Mouse (Mus musculus): ENCODE measurements around the gene Sun1. TPM values are rescaled to one million over a fixed set of nuclear protein-coding genes. Genes with fewer than 3 reads are reported as not detected.

Gene Sun1
- total RNA-seq (2012; rRNA removed) (71.1 and 71.3 TPM in 2 replicates), polyA plus RNA-seq (2012; ENCODE audit: insufficient read depth in 1 of 2, insufficient read length in 2 of 2, low read depth in 1 of 2, low replicate concordance in 2 of 2, missing spikeins in 1 of 2) (10 to 100 TPM in 1 of 2 experiments, not detected in 1; 79.0 TPM)

DNA sequence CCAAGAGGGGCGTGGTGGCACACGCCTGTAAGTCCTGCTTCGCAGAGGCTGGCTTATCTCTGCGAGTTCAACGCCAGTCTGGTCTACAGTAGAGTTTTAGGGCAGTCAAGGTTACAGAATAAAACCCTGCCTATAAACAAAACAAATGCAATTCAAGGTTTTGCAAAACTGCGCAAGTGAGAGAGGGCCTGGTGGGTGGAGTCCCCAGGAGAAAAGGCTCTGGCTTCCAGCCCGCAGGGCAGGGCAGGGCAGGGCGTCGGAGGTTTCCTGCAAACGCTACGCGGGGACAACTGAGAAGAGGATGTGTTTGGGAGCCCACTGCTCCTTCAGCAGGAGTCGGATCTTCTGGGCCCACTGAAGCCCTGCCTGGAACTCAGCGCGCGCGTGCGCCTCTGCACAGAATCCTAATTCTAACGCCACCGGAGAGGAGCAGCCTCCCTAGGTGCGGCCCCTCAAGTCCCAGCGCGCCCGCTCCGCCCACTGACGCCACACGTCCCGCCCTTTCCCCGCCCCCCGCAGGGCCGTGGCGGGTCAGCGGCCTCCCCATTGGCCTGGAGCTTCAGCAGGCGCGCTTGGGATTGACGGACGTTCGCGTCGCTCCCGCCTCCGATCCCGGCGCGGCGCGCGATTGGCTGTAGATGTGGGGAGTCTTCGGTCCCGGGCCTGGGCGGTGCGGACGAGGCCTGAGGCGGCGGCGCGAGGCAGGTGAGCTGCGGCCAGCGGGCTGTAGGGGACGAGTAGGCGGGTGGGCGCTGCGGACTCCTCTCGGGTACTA, at the start of gene Sun1:
Sun1 (plus strand) TSS at position 643 of the 775 bp plus-strand sequence.
- H3K9ac ChIP-seq (ENCODE audit: control insufficient read depth, low read depth, low read length, poor library complexity, severe bottlenecking): peak within 1 kb of the TSS; percentile 95
- peaks cover 18 to 41% of the 10 kb centered on the region in 2 experiments for H3K4me1 ChIP-seq (ENCODE audit: control insufficient read depth in 1 of 2, insufficient read depth in 2 of 2, low read length in 2 of 2)
- peak within 1 kb of the TSS; percentile 97 for H3K27ac ChIP-seq (ENCODE audit: control insufficient read depth, low read depth, low read length)
- H3K36me3 ChIP-seq (ENCODE audit: control insufficient read depth in 1 of 2, insufficient read depth in 2 of 2, low read length in 2 of 2): peaks cover 2 to 46% of the 10 kb centered on the region in 2 experiments; a peak in 3 of 4 replicates
- TF ChIP-seq TCF12 (IDR thresholded peaks at IDR 0.05; ENCODE audit: low read depth, low read length) (peak; percentile 56), BHLHE40 (IDR thresholded peaks at IDR 0.05; ENCODE audit: borderline replicate concordance, low read depth, low read length) (peak; percentile 39; the same call in 1 of the 2 replicates), EP300 (IDR thresholded peaks at IDR 0.05; ENCODE audit: low read depth in 1 of 2, low read length in 2 of 2) (peak; percentile 11 to 67; a peak in 3 of 4 replicates), GABPA (IDR thresholded peaks at IDR 0.05; ENCODE audit: low read depth, low read length) (no peak), POLR2AphosphoS2 (IDR thresholded peaks at IDR 0.05; ENCODE audit: low read length) (peak; percentile 74; the same call in 1 of the 2 replicates), MYC (IDR thresholded peaks at IDR 0.05; ENCODE audit: low read depth, low read length) (0 out of 2 replicates have a peak, but pooled peaks have one; percentile 32), MAX (IDR thresholded peaks at IDR 0.05; ENCODE audit: low read length) (peak; percentile 43), ZMIZ1 (IDR thresholded peaks at IDR 0.05; ENCODE audit: low read depth, low read length) (peak; percentile 66), CHD2 (IDR thresholded peaks at IDR 0.05; ENCODE audit: low read length) (no peak; the same call in 1 of the 2 replicates), TBP (IDR thresholded peaks at IDR 0.05; ENCODE audit: low read depth, low read length) (peak; percentile 55; the same call in 1 of the 2 replicates), POLR2A (IDR thresholded peaks at IDR 0.05; ENCODE audit: control insufficient read depth in 1 of 2, insufficient read depth in 1 of 2, low read depth in 1 of 2, low read length in 2 of 2, poor library complexity in 1 of 2) (peak in 1 of 2 experiments; percentile 88; a peak in 3 of 4 replicates), ETS1 (IDR thresholded peaks at IDR 0.05; ENCODE audit: low read depth, low read length) (peak; percentile 36; the same call in 1 of the 2 replicates), GATA1 (IDR thresholded peaks at IDR 0.05; ENCODE audit: low read depth, low read length) (peak; percentile 70), E2F4 (IDR thresholded peaks at IDR 0.05; ENCODE audit: borderline replicate concordance, low read depth, low read length) (no peak), RCOR1 (IDR thresholded peaks at IDR 0.05; ENCODE audit: low read depth, low read length) (0 out of 2 replicates have a peak, but pooled peaks have one; percentile 22), NELFE (IDR thresholded peaks at IDR 0.05; ENCODE audit: low read depth, low read length) (peak; percentile 87), MAFK (IDR thresholded peaks at IDR 0.05; ENCODE audit: borderline replicate concordance, low read depth, low read length) (no peak), MXI1 (IDR thresholded peaks at IDR 0.05; ENCODE audit: low read depth, low read length) (peak; percentile 92), NRF1 (IDR thresholded peaks at IDR 0.05; ENCODE audit: insufficient read depth, low read depth, low read length, poor library complexity, severe bottlenecking) (peak; percentile 72), HCFC1 (IDR thresholded peaks at IDR 0.05; ENCODE audit: low read depth, low read length) (peak; percentile 73), SIN3A (IDR thresholded peaks at IDR 0.05; ENCODE audit: low read length) (peak; percentile 85), USF2 (IDR thresholded peaks at IDR 0.05; ENCODE audit: borderline replicate concordance in 1 of 2, insufficient read depth in 1 of 2, low read depth in 1 of 2, low read length in 2 of 2) (no peak)
- peak within 1 kb of the TSS; percentile 79 to 91 for H3K4me3 ChIP-seq (ENCODE audit: control insufficient read depth in 1 of 2, insufficient read depth in 1 of 2, low read depth in 2 of 2, low read length in 2 of 2)
- H3K9me3 ChIP-seq (replicated peaks; ENCODE audit: insufficient read depth, low read length): no peaks in the 10 kb centered on the region
- peaks cover 46% of the 10 kb centered on the region for H3K79me2 ChIP-seq (ENCODE audit: control insufficient read depth, insufficient read depth, low read length, poor library complexity)
- DNase-seq (ENCODE audit: low read depth, low spot score): peak; percentile 98
- no peaks in the 10 kb centered on the region for H3K27me3 ChIP-seq (ENCODE audit: control insufficient read depth in 1 of 2, insufficient read depth in 2 of 2, low read length in 2 of 2)

Measured in MEL (cell line).